Mouse (Mus musculus): ENCODE data around the gene Dlg2. TPM values are rescaled to one million over a fixed set of nuclear protein-coding genes. Genes with fewer than 3 reads are reported as not detected.

Gene Dlg2
- total RNA-seq, 2 experiments from 2014 or later, result 0.60 to 1.2 TPM

- ATAC-seq (replicated peaks; ENCODE audit: low FRiP score, poor library complexity, severe bottlenecking), result no peak
Observed at GRCm38 (mm10) chr7:91414749-91415148, 938.3 kb downstream of the Dlg2 start.

DNA sequence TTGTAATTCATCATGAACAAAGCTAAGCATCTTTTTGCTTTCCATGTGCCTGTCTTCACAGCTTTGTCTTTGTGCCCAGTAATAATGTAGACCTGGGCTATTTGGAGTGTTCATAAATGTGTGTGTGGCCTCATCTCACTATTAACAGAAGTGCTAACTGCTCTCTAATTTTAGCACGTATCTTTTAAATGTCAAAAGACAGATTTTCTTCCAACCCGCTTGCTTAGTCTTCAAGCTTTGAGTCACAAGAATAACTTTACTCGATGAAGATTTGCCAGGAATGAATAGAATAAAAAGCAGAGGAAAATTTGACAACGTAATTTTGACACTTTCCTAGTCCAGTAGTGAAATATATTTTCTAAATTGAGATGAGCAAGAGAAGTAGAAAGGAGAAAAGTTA lies 943.7 kb downstream of the Dlg2 start:
- no peak for ATAC-seq (replicated peaks; ENCODE audit: low FRiP score, poor library complexity, severe bottlenecking)

- no peak for ATAC-seq (replicated peaks; ENCODE audit: low FRiP score, poor library complexity, severe bottlenecking)
Observed at GRCm38 (mm10) chr7:91423784-91424183, 947.3 kb downstream of the Dlg2 start.

DNA sequence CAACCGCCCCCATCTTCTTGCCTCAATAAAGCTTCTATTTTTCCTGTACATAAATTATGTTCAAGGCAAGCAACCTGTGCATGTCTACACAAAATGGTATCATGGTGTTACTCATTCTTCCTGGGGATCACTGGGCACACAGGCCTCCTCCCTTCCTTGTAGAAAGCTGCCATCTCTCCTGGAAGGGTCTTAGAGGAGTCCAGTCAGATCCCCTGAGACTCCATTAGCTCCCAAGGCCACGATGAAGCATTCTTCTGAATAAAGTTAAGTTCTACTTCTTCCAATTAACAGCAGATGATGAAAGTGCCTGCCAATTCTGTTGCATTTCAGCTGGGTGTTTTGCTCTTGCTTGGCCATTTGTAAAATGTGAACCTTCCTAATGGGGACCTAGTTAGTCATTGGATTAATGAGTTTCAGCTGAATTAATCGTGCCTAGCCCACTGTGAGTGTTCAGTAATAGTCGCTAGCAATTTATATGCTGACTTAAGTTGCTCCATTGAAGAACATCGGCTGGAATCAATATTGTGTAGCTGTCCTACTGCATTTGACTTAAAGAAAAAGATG lies 953.3 kb downstream of the Dlg2 start:
- ATAC-seq (replicated peaks; ENCODE audit: low FRiP score, poor library complexity, severe bottlenecking), result no peak

DNA sequence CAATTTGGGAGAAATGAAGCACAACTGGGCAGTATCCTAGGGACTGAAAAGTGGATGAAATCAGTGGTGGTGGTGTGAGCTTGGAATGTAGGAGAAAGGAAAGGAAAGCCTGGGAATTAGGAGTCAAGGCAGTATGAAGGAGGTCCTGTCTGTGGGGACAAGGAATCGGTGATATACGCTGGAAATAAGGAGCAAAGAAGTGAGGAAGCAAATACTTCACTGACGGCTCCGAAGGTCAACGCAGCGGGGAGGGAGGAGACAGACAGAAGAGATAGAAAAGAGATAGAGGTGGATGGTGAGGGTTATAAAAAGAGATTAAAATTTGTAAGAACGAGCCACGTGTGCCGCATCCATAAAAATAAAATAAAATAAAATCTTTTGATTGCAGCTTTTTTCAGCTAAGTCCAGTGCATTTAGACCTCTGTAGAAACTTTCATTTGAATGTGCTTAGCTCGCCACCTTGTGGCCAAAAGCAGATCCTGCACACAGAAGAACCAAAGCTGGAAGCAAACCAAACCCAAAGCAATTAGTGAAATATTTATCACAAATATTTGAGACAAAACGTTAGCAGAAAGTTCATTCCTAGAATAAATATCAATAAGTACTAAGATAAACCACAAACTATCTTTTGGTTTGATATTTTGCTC lies 955.2 kb downstream of the Dlg2 start:
- no peak for ATAC-seq (replicated peaks; ENCODE audit: low FRiP score, poor library complexity, severe bottlenecking)

DNA sequence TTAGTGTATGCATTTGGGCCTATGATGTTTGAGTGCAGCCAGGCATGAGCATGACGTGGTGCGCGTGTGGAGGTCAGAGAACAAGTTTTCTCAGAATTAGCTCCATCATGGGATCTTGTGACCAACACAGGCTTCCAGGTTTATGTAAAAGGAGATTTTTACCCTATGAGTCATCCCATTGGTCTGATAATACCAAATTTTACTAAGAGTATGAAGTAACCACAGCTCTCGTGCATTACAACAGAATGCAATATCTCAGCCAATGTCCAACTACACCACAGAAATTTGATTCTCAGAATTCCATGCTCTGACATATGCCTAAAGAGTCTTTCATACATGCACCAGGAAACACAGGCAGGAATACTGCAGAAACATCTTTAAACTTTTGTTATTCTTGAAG lies 956.1 kb downstream of the Dlg2 start:
- ATAC-seq (replicated peaks; ENCODE audit: low FRiP score, poor library complexity, severe bottlenecking), result no peak

DNA sequence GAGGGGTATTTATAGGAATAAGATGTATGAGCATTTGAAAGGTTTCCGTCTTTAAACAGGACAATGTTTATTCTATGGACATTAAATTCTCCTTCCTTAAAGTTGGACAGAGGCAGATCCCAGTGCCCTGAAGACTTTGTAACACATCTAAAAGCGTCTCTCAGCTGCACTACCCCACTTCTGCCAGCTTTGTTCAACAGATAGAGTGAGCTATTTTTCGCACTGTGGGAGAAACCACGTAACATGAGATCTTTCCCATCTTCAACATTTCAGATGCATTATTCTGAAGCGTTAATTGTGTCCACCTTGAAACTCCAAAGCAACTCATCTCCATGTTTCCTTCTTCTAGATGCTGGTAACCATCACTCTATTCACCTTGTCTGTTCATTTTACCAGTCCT lies 958.3 kb downstream of the Dlg2 start:
- ATAC-seq (replicated peaks; ENCODE audit: low FRiP score, poor library complexity, severe bottlenecking), result no peak

GRCm38 (mm10) chr7:91440326-91440725 lies 963.9 kb downstream of the Dlg2 start:
- ATAC-seq (replicated peaks; ENCODE audit: low FRiP score, poor library complexity, severe bottlenecking), result no peak

DNA sequence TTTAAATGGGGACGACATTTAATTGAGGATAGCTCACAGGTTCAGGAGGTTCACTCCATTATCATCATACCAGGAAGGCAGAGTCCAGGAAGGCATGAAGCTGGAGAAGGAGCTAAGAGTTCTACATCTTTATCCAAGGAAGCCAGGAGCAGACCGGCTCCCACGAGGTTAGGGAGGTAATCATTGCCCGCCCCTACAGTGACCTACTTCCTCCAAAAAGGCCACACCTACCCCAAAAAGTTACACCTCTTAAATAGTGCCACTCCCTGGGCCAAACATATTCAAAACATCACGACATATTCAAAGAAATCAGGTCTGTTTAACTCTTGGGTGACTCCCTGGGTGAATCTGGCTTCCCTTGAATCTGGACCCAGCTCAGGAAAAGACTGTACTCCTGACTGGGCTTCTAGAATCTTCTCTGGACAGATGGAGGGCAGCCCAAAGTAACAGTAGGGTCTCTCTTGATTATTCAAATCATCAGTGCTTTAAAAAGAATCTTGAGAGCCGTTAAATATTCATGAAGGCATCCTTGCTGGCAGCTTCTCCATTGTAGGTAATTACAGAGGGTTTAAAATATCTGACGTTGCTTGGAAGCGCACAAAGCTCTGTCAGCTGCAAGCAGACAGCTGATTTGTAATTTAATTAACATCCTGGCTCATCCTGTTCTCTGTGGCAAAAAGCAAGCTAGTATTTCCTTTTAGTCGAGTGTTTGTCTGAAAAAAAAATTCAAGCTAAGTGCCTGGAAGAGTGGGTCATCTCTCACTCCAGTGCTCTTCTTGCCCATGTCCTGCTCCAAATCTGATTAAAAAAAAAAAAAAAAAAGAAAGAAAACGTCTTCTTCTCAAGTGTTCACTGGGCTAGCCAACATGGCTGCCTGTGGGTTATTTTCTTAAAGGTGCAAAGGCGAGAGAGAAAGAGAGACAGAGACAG lies 966.2 kb downstream of the Dlg2 start:
- no peak for ATAC-seq (replicated peaks; ENCODE audit: low FRiP score, poor library complexity, severe bottlenecking)

- ATAC-seq (replicated peaks; ENCODE audit: low FRiP score, poor library complexity, severe bottlenecking), result no peak
Observed at GRCm38 (mm10) chr7:91443377-91443714, 966.9 kb downstream of the Dlg2 start.

- no peak for ATAC-seq (replicated peaks; ENCODE audit: low FRiP score, poor library complexity, severe bottlenecking)
Observed at GRCm38 (mm10) chr7:91443913-91444312, 967.4 kb downstream of the Dlg2 start.

GRCm38 (mm10) chr7:91444728-91445127 lies 968.3 kb downstream of the Dlg2 start:
- no peak for ATAC-seq (replicated peaks; ENCODE audit: low FRiP score, poor library complexity, severe bottlenecking)

GRCm38 (mm10) chr7:91456796-91457195 lies 980.3 kb downstream of the Dlg2 start:
- ATAC-seq (replicated peaks; ENCODE audit: low FRiP score, poor library complexity, severe bottlenecking), result no peak

DNA sequence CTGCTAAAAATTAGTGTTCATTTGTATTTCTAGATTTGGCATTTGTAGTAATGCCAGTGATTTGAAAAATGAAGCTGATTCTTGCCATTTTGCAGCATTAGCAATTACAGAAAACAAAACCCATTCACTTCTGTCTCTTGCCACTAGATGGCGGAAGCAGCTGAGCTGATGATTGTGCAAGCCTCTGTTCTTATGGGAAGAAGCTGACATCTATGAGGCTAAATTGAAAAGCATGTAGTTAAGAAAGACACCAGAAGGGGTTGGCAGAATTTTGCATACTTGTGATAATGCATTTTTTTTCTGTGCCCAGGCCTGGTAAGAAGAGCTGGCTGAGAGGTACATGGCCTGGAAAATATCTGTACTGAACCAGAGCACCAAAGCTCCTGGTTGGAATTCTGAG lies 980.7 kb downstream of the Dlg2 start:
- ATAC-seq (replicated peaks; ENCODE audit: low FRiP score, poor library complexity, severe bottlenecking), result no peak

DNA sequence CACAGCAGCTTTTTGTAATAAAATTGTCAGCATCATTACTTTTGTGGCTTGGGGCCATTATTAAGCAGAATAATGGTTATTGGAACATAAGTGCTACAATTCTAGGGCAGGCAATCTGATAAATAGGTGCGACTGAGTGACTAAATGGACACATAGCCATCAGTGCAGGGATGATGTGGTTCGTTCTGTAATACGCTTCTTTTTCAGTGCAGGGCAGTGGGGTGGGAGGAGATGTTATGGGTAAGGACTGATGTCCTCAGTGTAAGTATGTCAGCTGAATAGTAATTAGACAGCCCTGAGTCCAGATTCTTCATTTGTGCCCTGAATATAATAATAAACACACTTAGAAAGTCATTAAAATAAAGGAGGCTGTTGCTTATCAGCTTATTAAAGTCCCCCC lies 984.9 kb downstream of the Dlg2 start:
- ATAC-seq (replicated peaks; ENCODE audit: low FRiP score, poor library complexity, severe bottlenecking), result no peak

DNA sequence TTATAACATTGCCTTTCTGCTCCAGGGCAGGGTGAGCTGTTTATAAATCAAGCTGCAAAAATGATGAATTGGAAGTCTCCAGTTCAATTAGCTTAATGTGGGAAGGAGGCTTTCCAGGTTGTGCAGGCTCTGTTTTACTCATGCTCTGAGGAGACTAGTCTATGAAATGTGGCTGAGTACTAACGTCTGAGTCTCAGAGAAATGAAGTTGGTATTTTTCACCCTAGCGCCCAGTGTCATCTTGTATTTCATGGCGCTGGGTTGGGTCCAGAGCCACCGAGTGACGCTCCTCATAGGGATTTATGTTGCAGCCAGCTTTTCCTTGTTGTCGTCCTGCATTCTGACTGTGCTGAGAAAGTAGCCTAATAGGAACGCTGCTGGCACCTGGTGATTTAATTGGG lies 986.8 kb downstream of the Dlg2 start:
- ATAC-seq (replicated peaks; ENCODE audit: low FRiP score, poor library complexity, severe bottlenecking), result no peak

DNA sequence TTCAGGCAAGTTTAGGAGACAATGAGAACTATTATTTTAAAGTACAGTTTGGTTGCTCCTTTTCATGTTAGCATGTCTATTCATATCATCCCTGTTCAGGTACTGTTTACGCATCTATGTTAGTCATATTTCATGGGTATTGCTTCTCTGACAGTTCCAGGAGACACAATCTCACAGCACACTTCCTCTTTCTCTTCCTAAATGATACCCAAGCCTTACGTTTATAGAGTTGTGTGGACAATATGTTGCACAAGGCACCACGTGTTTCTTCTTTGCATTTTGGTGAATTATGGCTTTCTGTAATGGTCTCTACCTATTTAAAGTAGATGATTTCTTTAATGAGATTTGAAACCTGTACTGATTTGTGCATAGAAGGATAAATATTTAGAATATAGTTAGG lies 990.6 kb downstream of the Dlg2 start:
- ATAC-seq (replicated peaks; ENCODE audit: low FRiP score, poor library complexity, severe bottlenecking), result no peak

GRCm38 (mm10) chr7:91479145-91479544 lies 1002.7 kb downstream of the Dlg2 start:
- no peak for ATAC-seq (replicated peaks; ENCODE audit: low FRiP score, poor library complexity, severe bottlenecking)

DNA sequence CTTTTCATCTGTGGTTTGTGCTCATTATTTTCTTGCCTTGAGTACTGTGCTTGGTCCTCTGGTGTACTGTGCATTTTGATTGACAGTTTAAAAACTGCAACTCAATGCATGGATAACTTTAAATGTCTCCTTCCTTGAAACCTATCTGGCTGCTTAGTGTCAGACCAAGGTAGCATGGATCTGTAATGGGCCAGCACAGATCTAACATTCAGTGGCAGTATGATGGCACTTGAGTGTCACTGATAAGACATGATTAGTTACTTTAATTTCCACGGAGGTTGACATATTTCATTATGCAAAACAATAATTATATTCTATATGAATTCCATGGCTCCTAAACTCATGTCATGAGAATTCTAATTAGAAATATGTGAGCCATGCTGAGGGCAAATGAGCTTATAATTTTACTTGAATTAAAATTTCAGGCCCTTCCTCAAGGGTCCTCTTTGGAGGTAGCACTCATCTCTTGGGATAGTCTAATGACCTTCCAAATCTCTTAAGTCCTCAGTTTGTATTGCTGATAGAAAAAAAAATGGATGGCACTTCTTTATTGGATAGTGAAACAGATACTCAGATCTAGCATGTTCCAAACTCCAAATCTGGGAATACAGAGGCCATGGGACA lies 1005.2 kb downstream of the Dlg2 start:
- ATAC-seq (replicated peaks; ENCODE audit: low FRiP score, poor library complexity, severe bottlenecking), result no peak

GRCm38 (mm10) chr7:91493234-91493633 lies 1016.8 kb downstream of the Dlg2 start:
- ATAC-seq (replicated peaks; ENCODE audit: low FRiP score, poor library complexity, severe bottlenecking), result no peak

- no peak for ATAC-seq (replicated peaks; ENCODE audit: low FRiP score, poor library complexity, severe bottlenecking)
Observed at GRCm38 (mm10) chr7:91495526-91495925, 1019.1 kb downstream of the Dlg2 start.
